Mouse (Mus musculus) ovary, postnatal 14 days (tissue): ENCODE results near the gene H2-M10.6.

Experiments used
- DNase-seq: peaks from one replicate; pipeline ENCODE4 v3.0.0; 2022; ENCODE audit warnings: low spot score

The H2-M10.6 gene

DNA sequence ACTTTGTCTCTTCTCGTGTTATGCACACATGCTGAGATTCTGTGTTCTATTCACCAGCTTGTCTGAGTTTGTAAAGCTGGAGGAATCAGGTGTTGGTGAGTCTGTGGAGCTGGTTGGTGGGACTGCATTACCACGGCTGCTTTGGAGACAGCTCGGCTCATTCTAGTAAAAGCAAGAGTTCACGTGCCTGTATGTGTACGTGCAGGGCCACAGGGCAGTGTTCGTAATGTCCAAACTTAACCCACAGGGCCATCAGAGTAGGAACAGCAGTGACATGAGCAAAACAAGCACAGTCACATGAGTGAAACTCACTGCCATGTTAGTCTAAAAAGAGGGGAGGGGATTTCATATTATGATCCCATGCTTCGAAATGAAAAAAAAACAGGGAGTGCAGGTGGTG lies 31.7 kb downstream of the H2-M10.6 start:
- no peak for DNase-seq

DNA sequence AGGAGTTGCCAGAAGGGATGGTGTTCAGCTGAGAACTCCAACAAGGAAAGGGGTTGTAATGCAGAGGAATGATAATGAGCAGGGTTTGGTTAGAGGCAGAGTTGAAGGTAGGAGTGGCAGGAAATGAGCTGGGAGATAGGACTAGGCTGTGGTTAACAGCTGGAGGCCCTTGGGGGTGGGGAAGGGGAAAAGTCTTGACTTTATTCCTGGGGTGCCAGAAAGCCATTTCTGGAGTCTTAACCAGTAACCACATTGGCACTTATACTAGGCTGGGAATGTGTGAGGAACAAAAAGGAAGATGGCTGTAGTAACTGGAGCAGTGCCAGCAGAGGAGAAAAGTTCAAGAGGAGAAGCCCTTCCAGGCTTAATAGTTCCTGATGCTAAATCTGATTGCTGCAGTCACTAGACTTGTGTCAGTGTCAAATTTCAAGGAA lies 32.3 kb downstream of the H2-M10.6 start:
- no peak for DNase-seq

DNA sequence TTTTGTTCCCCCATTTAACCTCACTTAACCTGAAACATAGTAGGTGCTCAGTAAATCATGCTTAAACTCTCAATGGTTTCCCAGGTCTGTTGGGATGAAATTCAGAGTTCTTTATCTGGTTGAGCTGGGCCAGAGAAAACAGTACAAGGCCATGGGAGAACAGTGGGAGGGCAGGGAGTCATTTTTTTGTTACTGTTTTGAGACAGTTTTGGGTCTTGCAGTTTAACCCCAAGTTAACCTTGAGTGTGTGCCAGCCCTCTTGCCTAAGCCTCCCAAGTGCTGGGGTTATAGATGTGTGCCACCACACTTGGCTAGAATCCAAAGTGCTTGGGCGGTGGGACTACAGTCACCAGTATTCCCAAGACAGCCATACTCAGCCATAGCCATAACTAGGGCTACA lies 32.8 kb downstream of the H2-M10.6 start:
- DNase-seq: no peak

DNA sequence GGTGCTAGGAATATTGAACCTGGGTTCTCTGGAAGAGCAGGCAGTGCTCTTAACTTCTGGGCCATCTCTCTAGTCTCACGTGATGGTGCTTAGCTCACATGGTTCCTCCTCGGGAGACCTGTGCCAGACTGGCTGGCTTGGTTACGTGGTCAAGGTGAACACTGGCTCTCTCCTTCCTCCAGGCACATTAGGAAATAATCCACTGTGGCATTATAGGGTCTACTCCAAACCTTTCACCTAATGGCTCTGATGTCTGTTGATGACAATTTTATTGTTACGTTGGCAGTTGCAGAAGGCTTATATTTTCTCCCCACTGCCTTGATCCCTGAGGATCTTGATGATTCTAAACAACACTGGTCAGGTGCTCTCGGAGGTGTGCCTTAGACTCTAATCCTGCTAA lies 36.9 kb downstream of the H2-M10.6 start:
- DNase-seq: no peak

DNA sequence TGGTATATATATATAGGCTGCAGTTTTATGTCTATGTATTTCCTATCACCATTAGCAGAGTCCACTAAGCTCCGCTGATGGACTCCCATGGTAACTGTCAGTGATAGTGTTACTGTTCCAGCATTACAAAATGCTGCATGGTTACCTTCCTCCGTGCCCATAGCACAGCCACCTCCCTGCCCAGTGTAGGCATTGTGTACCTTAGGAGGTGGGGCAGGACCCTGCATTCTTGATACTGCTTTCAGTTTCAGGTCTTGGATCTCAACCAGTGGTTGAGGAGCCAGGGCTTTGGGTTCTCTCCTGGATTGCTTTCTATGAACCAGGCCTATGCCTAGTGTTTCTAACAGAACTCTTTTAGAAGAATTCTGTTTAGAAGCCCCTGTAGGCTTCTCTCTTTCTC lies 38.0 kb downstream of the H2-M10.6 start:
- DNase-seq: no peak

DNA sequence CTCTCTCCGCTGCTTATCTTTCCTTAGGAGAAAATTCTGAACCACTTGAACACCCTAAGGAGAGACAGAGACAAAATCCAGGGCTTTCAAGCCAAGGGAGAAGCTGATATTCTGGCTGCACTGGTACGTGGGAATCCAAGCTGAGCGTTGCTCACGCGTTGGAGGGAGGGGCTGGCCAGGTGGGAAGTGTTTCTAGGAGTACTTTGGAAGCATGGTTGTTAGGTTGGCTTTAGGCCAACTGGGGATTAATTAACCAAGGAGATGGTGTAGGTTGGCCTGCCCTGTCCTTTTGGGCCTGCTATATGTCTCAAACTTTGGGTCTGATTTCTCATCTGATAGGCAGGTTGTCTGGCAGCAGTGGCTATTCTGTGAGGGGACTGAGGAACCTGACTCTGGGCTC lies 39.2 kb downstream of the H2-M10.6 start:
- DNase-seq: no peak

DNA sequence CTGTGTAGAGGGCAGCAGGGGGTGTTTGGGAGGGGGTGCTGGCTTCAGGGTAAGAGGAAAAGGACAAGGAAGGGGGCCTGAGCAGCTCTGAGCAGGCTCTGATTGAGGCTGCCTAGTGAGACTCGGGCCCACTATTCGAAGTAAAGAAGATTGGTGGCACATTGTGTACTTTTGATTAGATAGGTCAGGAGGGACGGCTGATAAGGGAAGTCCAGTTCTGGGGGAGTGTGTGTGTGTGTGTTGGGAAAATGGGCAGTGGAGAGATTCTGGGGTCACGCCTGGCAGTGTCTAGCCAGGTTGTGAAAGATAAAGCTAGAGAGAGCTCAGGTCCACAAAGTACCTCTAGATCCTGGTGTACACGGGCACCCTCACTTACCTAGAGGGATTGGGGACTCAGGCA lies 39.7 kb downstream of the H2-M10.6 start:
- no peak for DNase-seq

DNA sequence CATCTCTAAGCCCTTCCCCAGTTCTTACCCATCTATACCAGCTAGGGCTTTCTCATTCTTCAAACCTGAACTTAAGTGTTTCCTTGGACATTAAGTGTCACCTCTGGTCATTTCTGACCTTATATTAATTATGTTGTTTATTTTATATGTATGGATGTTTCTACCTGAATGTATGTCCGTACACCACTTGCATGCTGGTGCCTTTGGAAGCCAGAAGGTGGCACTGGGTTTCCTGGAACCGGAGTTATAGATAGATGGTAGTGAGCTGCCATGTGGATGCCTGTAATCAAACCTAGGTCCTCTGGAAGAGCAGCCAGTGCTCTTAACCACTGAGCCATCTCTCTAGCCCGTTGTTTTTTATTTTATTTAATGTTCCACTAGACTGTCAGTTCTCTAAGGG lies 43.5 kb downstream of the H2-M10.6 start:
- no peak for DNase-seq

DNA sequence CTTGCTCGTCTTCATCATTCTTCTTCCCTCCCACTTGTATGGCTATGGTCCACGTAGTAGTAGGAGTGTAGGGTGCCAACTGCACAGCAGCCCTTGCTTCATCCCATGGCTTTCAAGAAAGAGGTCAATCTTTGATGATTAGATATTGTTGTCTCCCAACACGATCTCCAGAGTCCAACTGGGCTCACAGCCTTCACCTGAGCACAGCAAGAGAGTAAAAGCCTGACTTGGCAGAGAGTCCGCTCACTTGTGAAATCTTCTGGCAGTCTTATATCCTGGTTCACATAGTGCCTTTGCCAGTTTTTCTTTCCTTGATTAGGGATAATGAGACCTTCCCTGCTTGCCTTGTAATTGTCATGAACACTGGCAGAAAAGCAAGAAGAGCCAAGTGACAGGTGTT lies 44.3 kb downstream of the H2-M10.6 start:
- DNase-seq: no peak

DNA sequence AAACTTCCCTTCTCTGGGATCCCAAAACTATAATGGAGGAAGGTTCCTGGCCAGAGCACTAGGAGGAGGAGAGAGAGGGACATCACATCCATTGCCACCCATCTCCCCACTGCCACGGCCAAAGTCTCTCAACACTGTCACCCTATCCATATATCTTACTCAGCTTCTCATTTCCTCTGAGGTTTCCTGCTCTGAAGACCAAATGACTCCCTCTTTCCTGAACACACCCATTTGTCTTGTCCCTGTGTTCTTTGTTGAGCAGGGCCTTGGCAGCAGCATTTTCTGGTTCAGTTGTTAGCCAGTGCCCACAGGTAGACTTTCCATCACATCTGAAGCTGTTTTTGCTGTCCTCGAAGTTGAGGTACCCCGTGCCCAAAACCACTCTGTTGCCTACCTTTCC lies 46.2 kb downstream of the H2-M10.6 start:
- DNase-seq: no peak

DNA sequence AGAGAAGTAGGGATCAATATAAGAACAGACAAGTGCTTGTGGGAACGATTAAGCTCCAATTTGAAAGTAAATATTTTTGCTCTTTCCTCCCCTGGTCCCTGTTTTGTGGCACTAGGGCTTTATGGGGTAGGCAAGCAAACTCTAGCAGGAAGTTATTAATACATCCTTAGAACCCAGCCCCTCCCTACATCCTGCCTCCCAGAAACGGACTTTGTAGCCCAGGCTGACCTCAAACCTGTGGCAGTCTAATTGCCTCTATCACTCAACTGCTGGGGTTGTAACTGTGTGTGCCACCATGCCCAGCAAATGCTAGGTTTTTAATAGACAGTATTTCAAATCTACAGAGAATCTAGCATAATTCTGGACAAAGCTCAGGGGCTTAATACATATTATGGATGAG lies 49.7 kb downstream of the H2-M10.6 start:
- no peak for DNase-seq
